ENCODE assay signal across 8 mouse cellular contexts in the genomic region with DNA sequence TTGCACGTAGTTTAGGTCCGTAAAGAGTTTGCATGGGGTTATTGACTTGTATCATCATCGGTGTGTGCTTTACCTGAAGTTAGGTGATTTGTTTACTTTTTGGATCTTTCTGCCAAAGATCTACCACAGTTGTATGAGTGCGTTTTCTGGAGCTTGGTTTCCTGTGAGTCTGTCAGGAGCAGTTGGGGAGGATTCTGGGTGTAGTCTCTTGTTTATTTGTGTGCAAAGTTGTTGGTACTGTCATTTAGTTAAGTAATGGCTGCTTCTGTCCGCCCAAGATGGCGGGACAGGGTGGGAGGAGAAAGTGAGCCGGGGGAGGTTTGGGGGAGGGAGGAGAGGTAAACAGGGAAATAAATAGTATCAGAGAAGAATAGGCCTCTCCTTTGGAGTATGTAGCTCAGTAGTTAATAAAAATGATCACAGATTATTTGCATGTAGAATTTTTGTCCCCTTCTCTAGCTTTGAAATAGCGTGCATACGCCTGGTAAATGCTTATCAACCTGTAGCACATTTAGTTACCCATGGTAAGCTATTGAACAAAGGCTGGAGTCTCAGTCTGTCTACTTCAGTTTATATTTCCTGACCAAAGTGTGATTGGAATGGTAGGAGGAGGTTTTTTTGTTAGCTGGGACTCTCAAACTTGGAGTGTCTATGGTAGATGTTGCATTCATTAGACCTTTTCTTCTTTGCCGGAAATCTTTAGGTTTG. TPM values are rescaled to one million over a fixed set of nuclear protein-coding genes. Genes with fewer than 3 reads are reported as not detected.
DNase-seq lines count a peak whose midpoint lies in the region; ATAC-seq and TF ChIP-seq lines count a peak whose summit lies in the region.

No protein-coding gene starts in this region.

- H3K27ac ChIP-seq in forebrain, embryonic 12.5 days, result peak overlapping the region; percentile 97
- H3K27ac ChIP-seq in liver, embryonic 11.5 days (ENCODE audit: low read depth, low read length), result peak overlapping the region; percentile 93
- H3K27ac ChIP-seq in midbrain, postnatal 0 days (ENCODE audit: low read depth, low read length), result peak overlapping the region; percentile 95; the same call in 1 of the 2 replicates

- no peaks in the 10 kb centered on the region for H3K27me3 ChIP-seq in forebrain, embryonic 12.5 days
- H3K27me3 ChIP-seq in liver, embryonic 11.5 days (replicated peaks; ENCODE audit: control insufficient read depth, insufficient read depth, low read length), result no peaks in the 10 kb centered on the region
- H3K27me3 ChIP-seq in midbrain, postnatal 0 days (ENCODE audit: insufficient read depth, low read length), result no peaks in the 10 kb centered on the region

- peak overlapping the region; percentile 56 for H3K4me2 ChIP-seq in forebrain, embryonic 12.5 days
- peak overlapping the region; percentile 63 for H3K4me2 ChIP-seq in liver, embryonic 11.5 days
- peak overlapping the region; percentile 65 for H3K4me2 ChIP-seq in midbrain, postnatal 0 days (ENCODE audit: low read depth, low read length, poor library complexity, severe bottlenecking)

- peak overlapping the region; percentile 82 for H3K4me3 ChIP-seq in forebrain, embryonic 12.5 days (replicated peaks)
- peak overlapping the region; percentile 82 for H3K4me3 ChIP-seq in liver, embryonic 11.5 days (ENCODE audit: low read depth, low read length)
- peak overlapping the region; percentile 81 for H3K4me3 ChIP-seq in midbrain, postnatal 0 days (ENCODE audit: low read depth, low read length)

- H3K9ac ChIP-seq in forebrain, embryonic 12.5 days, result peak overlapping the region; percentile 87
- peak overlapping the region; percentile 90 for H3K9ac ChIP-seq in liver, embryonic 11.5 days (ENCODE audit: low read depth, low read length)
- peak overlapping the region; percentile 84 for H3K9ac ChIP-seq in midbrain, postnatal 0 days (replicated peaks; ENCODE audit: low read length, poor library complexity, severe bottlenecking)

- TF ChIP-seq CTCF in midbrain, postnatal 0 days (IDR thresholded peaks at IDR 0.05), result no peak

- no peaks in the 10 kb centered on the region for H3K36me3 ChIP-seq in forebrain, embryonic 12.5 days (replicated peaks)
- no peaks in the 10 kb centered on the region for H3K36me3 ChIP-seq in liver, embryonic 11.5 days (ENCODE audit: control insufficient read depth, insufficient read depth, low read length)
- H3K36me3 ChIP-seq in midbrain, postnatal 0 days (ENCODE audit: insufficient read depth, low read length), result no peaks in the 10 kb centered on the region

- no peaks in the 10 kb centered on the region for H3K4me1 ChIP-seq in forebrain, embryonic 12.5 days
- H3K4me1 ChIP-seq in liver, embryonic 11.5 days (replicated peaks; ENCODE audit: control insufficient read depth, insufficient read depth, low read length), result no peaks in the 10 kb centered on the region
- no peaks in the 10 kb centered on the region for H3K4me1 ChIP-seq in midbrain, postnatal 0 days (ENCODE audit: insufficient read depth, low read length)

- ATAC-seq in forebrain, embryonic 12.5 days (ENCODE audit: low FRiP score), result no peak
- no peak for ATAC-seq in liver, embryonic 11.5 days (replicated peaks; ENCODE audit: low FRiP score)
- no peak for ATAC-seq in midbrain, postnatal 0 days (ENCODE audit: low FRiP score)

- under 1% methylated on average over 10 of the region's 10 CpGs for WGBS in forebrain, embryonic 12.5 days
- 4% methylated on average over 10 of the region's 10 CpGs for WGBS in liver, embryonic 11.5 days
- under 1% methylated on average over 10 of the region's 10 CpGs for WGBS in midbrain, postnatal 0 days

- H3K9me3 ChIP-seq in forebrain, embryonic 12.5 days, result no peaks in the 10 kb centered on the region
- H3K9me3 ChIP-seq in liver, embryonic 11.5 days (ENCODE audit: control insufficient read depth, low read length), result no peaks in the 10 kb centered on the region
- no peaks in the 10 kb centered on the region for H3K9me3 ChIP-seq in midbrain, postnatal 0 days (ENCODE audit: low read length)

- DNase-seq in gastrocnemius, postnatal 25 days, result peak; percentile 12
- no peak for DNase-seq in gastrocnemius, postnatal 10 days
- peak; percentile 46 to 49 for DNase-seq in adrenal gland, postnatal 36 days
- peak; percentile 30 for DNase-seq in hindlimb bud, embryonic 11.5 days (ENCODE audit: extremely low spot score, low read depth, low spot score)
- peak; percentile 39 for DNase-seq in liver, embryonic 11.5 days (ENCODE audit: low spot score)
- peak; percentile 10 for DNase-seq in midbrain, postnatal 0 days (ENCODE audit: low spot score)
- peak; percentile 51 for DNase-seq in thymus, postnatal 0 days (ENCODE audit: low spot score)

RNA-seq across cellular contexts. Expression of a gene that starts 1.7 kb away (rescaled TPM):
- total RNA-seq in gastrocnemius, postnatal 25 days (2021), result 10 to 100 TPM; 13.6 to 28.4 TPM
- 10 to 100 TPM; 21.9 to 44.3 TPM for total RNA-seq in gastrocnemius, postnatal 10 days (2021)
- 10 to 100 TPM; 37.2 to 79.4 TPM for total RNA-seq in adrenal gland, postnatal 36 days (2021)
- 32.4 and 35.0 TPM in 2 replicates for polyA plus RNA-seq in forebrain, embryonic 12.5 days (2016; fragmentation: Nextera tagmentation; extraction: Ambion mirVana)
- 22.8 and 25.5 TPM in 2 replicates for polyA plus RNA-seq in liver, embryonic 11.5 days (2014; fragmentation: Nextera tagmentation; extraction: Ambion mirVana)
- 39.0 and 58.4 TPM in 2 replicates for total RNA-seq in midbrain, postnatal 0 days (2014; rRNA removed)
- polyA plus RNA-seq in midbrain, postnatal 0 days (2015; fragmentation: Nextera tagmentation; extraction: Ambion mirVana), result 9.6 and 17.2 TPM in 2 replicates
- polyA plus RNA-seq in thymus, postnatal 0 days (2015; fragmentation: Nextera tagmentation; extraction: Ambion mirVana), result 26.6 and 26.7 TPM in 2 replicates

RNA-seq across cellular contexts. Expression of a gene that starts 18.4 kb away (rescaled TPM):
- not detected for total RNA-seq in gastrocnemius, postnatal 25 days (2021)
- not detected for total RNA-seq in gastrocnemius, postnatal 10 days (2021)
- not detected for total RNA-seq in adrenal gland, postnatal 36 days (2021)
- not detected in 2 replicates for polyA plus RNA-seq in forebrain, embryonic 12.5 days (2016; fragmentation: Nextera tagmentation; extraction: Ambion mirVana)
- polyA plus RNA-seq in liver, embryonic 11.5 days (2014; fragmentation: Nextera tagmentation; extraction: Ambion mirVana), result not detected in 2 replicates
- total RNA-seq in midbrain, postnatal 0 days (2014; rRNA removed), result not detected in 2 replicates
- polyA plus RNA-seq in midbrain, postnatal 0 days (2015; fragmentation: Nextera tagmentation; extraction: Ambion mirVana), result not detected in 2 replicates
- not detected in 2 replicates for polyA plus RNA-seq in thymus, postnatal 0 days (2015; fragmentation: Nextera tagmentation; extraction: Ambion mirVana)
